Mouse (Mus musculus): ENCODE data around the gene Mbnl2.

Mbnl2 gene

GRCm38 (mm10) chr14:120297833-120298232, 22.4 kb downstream of the Mbnl2 start:
- no peak for DNase-seq (ENCODE audit: low spot score)

DNA sequence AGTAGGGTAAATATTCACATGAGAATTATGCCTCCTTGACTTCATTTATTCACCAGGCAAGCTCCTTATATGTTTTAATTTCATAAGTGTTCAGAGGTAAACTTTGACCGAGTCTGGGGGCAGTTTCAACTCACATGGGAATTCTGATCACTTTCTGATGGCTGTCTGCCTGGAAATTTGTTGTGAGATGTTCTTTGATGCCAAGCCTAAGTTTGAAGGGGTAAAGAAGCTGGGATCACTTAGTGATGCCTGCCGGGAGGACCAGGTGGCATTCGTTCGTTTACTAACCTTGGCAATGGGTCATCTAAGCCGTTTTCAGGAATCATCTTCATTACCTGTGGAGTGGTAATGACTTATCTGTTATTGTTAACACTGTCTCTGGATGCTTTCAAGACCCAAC, 23.0 kb downstream of the Mbnl2 start:
- no peak for DNase-seq (ENCODE audit: low spot score)

DNA sequence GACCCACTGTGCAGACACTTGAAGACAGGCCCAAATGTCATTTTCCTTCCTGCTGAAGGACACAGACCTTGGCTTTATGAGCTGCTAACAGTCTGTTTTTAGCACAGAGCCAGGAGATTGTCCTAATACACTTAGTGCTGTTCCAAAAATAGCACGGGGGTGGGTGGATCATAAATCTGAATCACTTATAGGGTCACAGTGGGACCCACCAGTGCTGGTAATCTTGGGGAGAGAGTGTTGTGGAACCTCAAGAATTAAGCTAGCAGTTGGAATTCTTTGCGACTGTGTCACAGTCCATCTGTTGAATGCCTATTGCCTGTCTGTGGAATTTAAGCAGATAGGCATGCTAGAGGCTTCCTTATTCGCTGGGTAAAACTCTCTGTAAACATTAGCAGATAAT, 24.2 kb downstream of the Mbnl2 start:
- no peak for DNase-seq (ENCODE audit: low spot score)

DNA sequence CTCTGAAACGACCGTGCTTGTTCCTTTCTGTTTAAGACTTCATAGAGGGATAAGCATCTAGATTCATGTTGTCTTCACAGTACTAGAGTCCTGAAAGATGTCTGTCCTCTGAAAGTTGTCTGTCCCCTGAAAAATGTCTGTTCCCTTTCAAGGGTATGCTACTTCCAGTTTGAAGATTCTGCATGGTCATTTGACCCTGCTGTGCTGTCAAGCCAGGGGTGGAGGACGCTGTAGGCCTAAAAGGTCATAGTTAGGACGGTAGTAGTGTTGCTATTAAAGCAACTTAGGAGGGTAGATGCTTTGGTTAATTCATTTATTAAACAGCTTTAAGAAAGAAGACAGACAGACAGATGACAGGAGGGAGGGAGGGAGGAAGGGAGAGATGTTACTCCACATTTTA, 24.7 kb downstream of the Mbnl2 start:
- DNase-seq (ENCODE audit: low spot score), result no peak

GRCm38 (mm10) chr14:120300814-120301213, 25.3 kb downstream of the Mbnl2 start:
- no peak for DNase-seq (ENCODE audit: low spot score)

DNA sequence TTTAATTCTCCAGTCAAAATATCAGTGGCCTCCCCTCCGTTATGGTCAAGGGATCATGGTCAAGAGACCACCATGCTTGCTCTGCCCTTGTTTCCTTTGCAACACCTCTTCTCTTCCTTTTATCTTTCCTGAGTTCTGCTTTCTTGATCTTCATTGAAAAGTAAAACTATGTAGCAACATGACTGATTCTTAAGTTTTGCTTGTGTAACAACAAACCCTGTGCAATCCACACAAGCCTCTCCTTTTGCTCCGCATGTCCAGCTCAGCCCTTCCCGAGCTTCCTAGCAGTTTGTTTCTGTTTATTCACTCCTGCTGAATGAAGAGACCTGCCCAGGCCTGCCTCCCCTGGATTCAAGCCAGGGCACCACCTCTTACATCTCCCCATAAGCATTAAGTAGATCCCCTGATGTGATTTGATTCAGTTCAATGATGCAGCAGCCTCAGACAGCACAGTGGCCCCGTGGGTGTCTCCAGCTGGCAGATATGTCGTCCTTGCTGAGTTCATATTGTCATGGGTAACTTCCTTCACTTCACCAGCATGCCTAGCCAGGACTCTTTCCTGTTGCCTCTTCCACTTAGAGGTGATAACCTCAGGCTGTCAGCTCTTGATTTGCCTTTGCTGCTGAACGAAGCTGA, 27.6 kb downstream of the Mbnl2 start:
- no peak for DNase-seq (ENCODE audit: low spot score)

GRCm38 (mm10) chr14:120306229-120306628, 30.8 kb downstream of the Mbnl2 start:
- no peak for DNase-seq (ENCODE audit: low spot score)

DNA sequence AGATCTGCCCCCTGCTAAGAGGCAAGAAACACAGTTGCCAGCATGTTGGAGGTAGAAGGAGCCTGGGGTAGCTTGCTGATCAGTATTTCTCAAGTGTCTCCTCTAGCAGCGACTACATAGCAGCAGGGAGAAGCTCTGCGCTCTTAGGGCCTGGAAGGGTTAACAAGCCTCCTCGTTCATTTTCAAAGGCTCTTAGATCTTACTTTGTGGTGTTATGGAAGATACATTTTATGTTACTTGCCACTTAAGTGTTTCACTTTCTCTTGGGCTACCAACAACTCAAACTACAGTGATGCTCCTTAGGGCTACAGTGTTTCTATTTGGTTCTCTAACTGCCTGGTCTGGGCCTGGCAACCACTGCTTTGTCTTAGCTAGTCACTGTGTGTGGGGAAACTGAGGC, 31.9 kb downstream of the Mbnl2 start:
- DNase-seq (ENCODE audit: low spot score), result no peak

- peak; percentile 24 for DNase-seq (ENCODE audit: low spot score)
These were observed 32.5 kb downstream of the Mbnl2 start for GRCm38 (mm10) chr14:120307963-120308362.

- DNase-seq (ENCODE audit: low spot score), result no peak
These were observed 34.2 kb downstream of the Mbnl2 start for GRCm38 (mm10) chr14:120309691-120310090.

GRCm38 (mm10) chr14:120311330-120312097, 36.0 kb downstream of the Mbnl2 start:
- DNase-seq (ENCODE audit: low spot score), result no peak

DNA sequence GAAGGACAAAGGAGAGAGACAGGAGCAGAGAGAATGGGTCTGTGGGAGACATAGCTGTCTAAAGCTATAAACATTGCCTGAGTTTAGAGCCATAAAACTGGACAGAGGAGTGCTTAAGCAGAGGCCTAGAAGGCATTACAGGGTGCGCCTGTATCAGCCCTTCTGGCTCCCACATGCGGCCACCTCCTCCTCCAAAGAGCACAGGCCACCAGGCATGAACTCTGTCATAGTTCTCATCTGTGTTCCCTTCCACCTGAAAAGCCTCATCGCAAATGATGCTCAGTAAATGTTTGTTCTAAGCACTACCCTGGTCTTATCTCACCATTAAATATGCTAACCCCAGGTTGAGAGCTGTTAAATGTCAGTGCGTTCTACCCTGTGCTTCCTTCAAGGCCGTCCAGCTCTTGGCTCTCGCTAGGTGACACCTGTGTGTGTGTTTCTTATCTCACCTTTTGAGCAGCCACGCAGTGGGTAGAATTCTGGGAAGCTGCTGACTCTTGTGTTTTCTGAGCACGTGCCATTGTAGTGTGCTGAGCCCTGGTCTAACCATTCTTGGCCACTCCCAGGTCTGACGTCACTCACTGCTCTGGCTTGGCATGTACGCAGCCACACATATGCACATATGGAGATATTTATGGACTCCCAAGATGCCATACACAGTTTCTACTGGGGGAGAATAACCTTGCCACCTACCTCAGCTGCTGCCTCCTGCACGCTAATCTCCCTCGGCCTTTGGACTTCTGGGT, 37.4 kb downstream of the Mbnl2 start:
- peak; percentile 84 for DNase-seq (ENCODE audit: low spot score)

GRCm38 (mm10) chr14:120313466-120313865, 38.0 kb downstream of the Mbnl2 start:
- no peak for DNase-seq (ENCODE audit: low spot score)

- DNase-seq (ENCODE audit: low spot score), result no peak
These were observed 40.3 kb downstream of the Mbnl2 start for GRCm38 (mm10) chr14:120315721-120316120.

DNA sequence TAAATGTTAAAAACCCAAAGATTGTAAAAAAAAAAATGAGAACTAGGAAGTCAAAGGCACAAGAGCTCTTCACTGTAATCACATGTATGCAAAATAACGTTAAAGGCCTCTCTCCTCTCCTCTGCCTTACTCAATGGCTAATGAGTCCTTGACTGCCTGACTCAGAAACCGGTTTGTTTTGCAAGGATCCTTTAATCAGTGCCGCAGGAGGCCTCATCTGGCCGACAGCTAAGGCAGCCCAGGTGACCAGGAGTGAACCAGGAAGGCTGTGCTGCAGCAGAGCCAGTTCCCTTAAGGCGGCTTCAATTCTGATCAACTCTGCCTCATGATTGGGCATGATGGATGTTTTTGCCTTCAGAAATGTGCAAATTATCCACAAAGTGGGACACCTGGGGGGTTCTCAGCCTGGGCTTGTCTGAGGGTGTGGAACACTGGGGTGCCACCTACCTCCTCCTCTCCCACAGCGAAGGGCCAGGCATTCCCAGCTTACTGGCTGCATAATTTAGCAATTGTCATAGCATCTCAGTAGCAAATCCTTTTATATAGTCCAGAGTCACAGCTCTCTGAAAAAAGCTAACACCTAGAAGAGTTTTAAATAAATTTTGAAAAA, 43.0 kb downstream of the Mbnl2 start:
- no peak for DNase-seq (ENCODE audit: low spot score)

DNA sequence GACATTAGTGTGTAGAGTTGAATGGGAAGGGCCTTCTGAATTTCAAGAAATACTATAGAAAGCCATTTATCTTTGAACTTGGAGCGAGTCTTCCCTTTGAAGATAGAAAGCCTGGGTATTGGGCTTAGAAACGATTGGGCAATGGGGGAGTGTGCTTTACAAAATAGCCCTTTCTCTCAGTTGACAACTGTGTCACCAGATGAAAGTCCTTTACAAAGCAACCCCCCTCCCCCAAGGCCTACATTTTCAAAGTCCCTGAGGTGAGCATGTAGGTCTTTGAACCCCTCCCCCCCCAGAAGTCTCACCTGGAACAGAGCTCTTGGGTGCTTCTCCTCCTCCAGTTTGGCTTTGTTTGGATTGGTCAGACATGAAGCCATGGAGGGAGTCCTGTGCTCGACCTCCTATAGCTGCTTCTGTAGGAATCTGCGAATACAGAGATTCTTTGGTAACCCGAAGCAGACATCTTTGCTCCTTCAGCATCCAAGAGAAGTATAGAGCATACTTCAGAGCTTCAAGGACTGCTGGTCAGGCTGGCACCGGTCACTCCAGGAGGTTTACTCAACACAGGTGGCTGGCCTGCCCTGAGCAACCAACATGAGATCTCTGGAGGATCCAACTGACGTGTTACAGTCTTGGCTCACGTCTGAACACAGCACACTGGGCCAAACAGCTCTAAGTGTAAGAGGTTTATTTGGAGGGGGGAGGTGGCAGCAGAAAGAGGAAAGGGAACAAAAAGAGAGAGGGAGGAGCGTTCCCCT, 43.7 kb downstream of the Mbnl2 start:
- no peak for DNase-seq (ENCODE audit: low spot score)

GRCm38 (mm10) chr14:120322041-120322440, 46.6 kb downstream of the Mbnl2 start:
- no peak for DNase-seq (ENCODE audit: low spot score)

- DNase-seq (ENCODE audit: low spot score), result no peak
These were observed 47.6 kb downstream of the Mbnl2 start for GRCm38 (mm10) chr14:120323111-120323510.

DNA sequence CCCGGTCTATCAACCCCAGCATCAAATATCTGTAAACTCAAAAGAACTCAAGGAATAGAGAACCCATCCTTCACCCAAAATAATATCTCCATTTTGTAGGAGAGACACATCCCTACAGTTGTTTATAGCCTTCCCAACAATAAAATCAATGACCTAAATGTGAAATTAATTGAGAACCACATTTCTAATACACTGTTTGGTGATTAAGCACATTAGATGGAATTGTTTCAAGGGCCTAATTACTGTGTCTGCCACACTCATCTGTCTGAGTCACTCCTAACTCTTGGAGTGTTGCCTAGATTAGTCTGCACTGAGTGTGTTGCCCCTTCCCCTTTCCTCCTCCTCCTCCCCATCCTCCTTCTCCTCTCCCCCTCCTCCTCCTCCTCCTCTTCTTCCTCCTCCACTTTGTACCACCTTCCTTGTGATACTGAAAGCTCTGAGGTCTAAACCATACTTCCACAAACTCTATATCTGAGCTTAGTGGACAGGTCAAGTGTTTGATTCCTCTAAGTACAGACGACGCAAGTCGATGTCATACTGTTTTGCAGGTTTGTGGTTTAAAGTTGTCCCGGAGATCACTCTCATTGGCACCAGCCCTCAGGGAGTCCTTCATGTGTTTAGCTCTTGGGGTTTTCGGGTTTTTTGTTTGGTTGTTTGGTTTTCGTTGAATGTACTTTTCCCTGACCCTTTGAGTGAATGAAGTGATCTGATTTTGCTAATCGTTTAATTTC, 48.8 kb downstream of the Mbnl2 start:
- no peak for DNase-seq (ENCODE audit: low spot score)

DNA sequence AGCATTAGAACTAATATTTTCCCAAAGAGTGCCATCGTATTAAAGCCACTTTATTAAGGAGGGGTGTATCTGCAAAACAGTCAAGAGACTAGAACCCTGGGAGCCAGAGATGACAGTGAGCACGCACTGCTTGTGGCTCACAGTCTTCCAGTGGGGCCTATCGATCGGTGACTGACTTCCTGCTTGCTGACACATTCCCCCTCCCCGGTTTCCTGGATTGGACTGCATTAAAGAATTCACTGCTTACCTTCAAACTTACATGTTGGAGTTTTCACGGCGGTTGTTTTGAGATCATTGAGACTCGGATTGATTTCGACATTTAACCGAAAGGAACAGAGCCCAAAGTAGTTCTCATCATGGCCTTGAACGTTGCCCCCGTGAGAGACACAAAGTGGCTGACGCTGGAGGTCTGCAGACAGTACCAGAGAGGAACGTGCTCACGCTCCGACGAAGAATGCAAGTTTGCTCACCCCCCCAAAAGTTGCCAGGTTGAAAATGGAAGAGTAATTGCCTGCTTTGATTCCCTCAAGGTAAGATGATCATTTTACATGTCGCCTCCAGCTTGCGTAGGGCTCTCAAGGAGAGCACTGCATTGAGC, 49.5 kb downstream of the Mbnl2 start:
- DNase-seq (ENCODE audit: low spot score), result no peak

DNA sequence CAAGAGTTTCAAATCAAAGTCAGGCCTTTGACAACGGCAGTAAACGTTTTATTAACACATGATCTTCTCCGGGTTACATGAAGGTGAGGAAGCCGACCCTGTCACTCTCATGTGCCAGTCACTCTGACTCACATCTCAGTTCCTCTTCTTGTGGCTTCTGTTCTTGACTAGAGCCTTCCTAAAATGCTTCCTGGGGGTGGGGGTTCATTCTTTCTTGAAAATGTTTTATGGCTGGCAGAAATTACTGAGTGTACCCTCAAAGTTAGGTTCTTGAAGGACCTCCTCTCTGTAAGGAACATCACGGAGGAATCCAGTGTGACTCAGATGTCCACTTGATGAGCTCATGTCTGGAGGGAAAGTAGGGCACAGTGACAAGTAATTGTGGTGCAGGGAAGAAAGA, 50.2 kb downstream of the Mbnl2 start:
- no peak for DNase-seq (ENCODE audit: low spot score)
